Mouse (Mus musculus) midbrain, embryonic 12.5 days (tissue): ENCODE measurements around the gene Gm31371. TPM values are rescaled to one million over a fixed set of nuclear protein-coding genes. Genes with fewer than 3 reads are reported as not detected.

Experiments
- polyA plus RNA-seq: library from polyadenylated mRNA; unstranded; fragments of >200 nt; fragmentation: Nextera tagmentation; extraction: Ambion mirVana; gene quantifications from 2 replicates; pipeline ENCODE4 v1.2.1, GENCODE M21; 2016

Gene Gm31371
- polyA plus RNA-seq, 1 experiment from 2014 or later, result not detected

Other genes starting within 250 kb of the Gm31371 start
- gene 4930467E23Rik, start 173.8 kb upstream of the Gm31371 start, polyA plus RNA-seq, result 0.09 TPM in 1 of 2 replicates, not detected in the other